Mouse (Mus musculus): ENCODE data around the gene Flna. TPM values are rescaled to one million over a fixed set of nuclear protein-coding genes. Genes with fewer than 3 reads are reported as not detected.
A peak's percentile ranks its signal among the peaks of the same experiment; 100 is the strongest.

Flna gene
- polyA plus RNA-seq, 1 experiment = 568 TPM

DNA sequence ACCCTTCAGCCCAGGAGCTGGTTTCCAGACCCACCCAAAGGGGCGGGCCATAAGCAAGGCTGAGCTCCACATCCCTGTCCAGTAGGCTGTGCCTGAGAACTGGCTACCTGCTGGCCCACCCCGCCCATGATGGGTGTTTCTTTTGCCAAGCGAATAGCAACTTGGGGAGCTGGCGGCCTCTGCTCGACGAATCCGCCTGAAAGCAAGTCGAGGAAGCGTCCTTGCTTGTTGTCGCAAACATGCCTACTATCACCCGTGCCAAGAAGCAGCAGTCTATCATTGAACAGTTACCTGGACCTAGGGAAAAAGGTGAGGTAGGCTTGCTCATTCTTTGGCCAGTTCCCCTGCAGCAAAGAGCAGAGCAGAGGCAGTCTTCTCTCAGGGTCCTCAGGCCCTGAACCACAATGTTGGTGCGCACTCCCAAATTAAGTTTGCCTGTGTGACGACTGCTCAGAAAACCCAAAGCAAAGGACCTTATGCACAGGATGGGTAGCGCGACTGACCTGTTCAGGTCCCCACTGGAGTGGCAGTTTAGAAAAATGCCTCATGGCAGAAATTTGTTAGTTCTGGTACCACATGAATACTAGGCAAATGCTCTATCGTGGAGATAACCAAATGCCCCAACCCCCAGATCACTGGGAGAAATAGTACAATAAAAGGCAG, 32.2 kb upstream of the Flna start, which contains the start of the genes Taz and Dnase1l1:
Taz (plus strand) TSS at position 181 of the 663 bp plus-strand sequence.
Dnase1l1 (minus strand) TSS at position 606 of the 663 bp plus-strand sequence.
- peak in 1 of 2 experiments; percentile 53 for DNase-seq (ENCODE audit: low read depth in 1 of 2, low spot score in 2 of 2)
- WGBS = 20% methylated on average over 16 of the region's 16 CpGs
- TF ChIP-seq POLR2A (IDR thresholded peaks at IDR 0.05; ENCODE audit: low read depth, low read length) (no peak), CTCF (IDR thresholded peaks at IDR 0.05; ENCODE audit: extremely low read depth, insufficient read depth, insufficient read length, insufficient replicate concordance) (no peak)
- Histone ChIP-seq H3K4me1 (ENCODE audit: control insufficient read depth, insufficient read depth, insufficient read length) (no peaks in the 10 kb centered on the region; the same call in 1 of the 2 replicates), H3K4me3 (ENCODE audit: extremely low read depth, insufficient read depth, insufficient read length) (peak within 1 kb of the TSS; percentile 67), H3K27me3 (ENCODE audit: control insufficient read depth, insufficient read depth, low read length) (no peaks in the 10 kb centered on the region), H3K36me3 (ENCODE audit: control insufficient read depth, insufficient read depth, low read length) (peaks cover 1% of the 10 kb centered on the region; the same call in 1 of the 2 replicates), H3K27ac (ENCODE audit: insufficient read depth, low read length) (peak within 1 kb of the TSS; percentile 74)

DNA sequence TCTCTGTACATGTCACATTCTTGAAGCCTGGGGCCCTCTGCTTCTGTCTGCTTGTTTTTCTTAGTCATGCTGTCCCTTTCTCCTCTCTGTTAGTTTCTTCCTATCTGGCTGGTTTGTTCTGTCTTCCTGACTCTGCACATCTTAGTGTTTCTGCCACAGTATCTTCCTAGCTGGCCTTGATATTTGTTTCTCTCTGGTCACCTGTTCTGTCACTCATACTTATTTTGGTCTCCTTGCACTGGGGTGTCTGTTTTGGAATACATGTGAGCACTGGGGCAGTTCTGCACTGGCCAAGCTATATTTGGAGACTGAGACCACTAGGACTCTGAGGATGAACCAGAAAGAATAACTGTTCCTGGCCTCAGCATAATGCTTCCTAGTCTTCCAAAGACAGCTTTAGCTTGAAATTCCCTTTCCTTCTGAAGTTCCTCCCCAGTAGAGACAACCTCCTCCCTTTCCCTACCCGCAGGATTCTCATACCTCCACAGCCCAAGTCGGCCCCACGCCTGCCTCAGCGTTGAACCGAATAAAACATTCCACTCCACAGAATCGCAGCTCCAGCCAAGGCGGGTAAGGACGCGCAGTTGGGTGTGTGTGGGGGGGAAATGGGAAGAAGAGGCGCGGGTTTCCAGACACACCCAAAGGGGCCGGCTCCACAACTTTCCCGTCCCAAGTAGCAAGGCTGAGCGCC, 31.6 kb upstream of the Flna start:
- Histone ChIP-seq H3K27ac (ENCODE audit: insufficient read depth, low read length) (peak overlapping the region; percentile 74), H3K36me3 (ENCODE audit: control insufficient read depth, insufficient read depth, low read length) (0 out of 2 replicates have a peak, but pooled peaks cover 1% of the 10 kb centered on the region), H3K27me3 (ENCODE audit: control insufficient read depth, insufficient read depth, low read length) (no peaks in the 10 kb centered on the region), H3K4me1 (ENCODE audit: control insufficient read depth, insufficient read depth, insufficient read length) (no peaks in the 10 kb centered on the region; the same call in 1 of the 2 replicates), H3K4me3 (ENCODE audit: extremely low read depth, insufficient read depth, insufficient read length) (peak overlapping the region; percentile 67)
- no peak for TF ChIP-seq POLR2A (IDR thresholded peaks at IDR 0.05; ENCODE audit: low read depth, low read length)
- 25% methylated on average over 14 of the region's 14 CpGs for WGBS
- DNase-seq (ENCODE audit: low read depth in 1 of 2, low spot score in 2 of 2) = no peak

DNA sequence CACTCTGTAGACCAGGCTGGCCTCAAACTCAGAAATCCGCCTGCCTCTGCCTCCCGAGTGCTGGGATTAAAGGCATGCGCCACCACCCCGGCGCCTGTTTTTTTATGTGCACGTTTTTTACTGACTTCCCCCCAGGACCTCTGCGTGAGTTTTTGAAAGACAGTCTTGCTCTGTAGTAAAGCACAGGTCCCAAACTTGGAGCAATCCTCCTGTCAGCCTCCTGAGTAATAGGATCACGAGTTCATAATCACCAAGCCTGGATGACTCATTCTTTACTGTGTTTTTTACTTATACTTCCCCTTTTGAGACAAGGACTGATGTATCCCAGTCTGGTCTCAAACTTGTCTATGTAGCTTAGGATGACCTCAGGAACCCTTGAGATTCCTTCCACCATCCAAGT, 28.3 kb upstream of the Flna start:
- Histone ChIP-seq H3K4me3 (ENCODE audit: extremely low read depth, insufficient read depth, insufficient read length) (no peak overlapping the region), H3K4me1 (ENCODE audit: control insufficient read depth, insufficient read depth, insufficient read length) (no peaks in the 10 kb centered on the region; the same call in 1 of the 2 replicates), H3K27ac (ENCODE audit: insufficient read depth, low read length) (no peak overlapping the region), H3K36me3 (ENCODE audit: control insufficient read depth, insufficient read depth, low read length) (no peaks in the 10 kb centered on the region; the same call in 1 of the 2 replicates), H3K27me3 (ENCODE audit: control insufficient read depth, insufficient read depth, low read length) (no peaks in the 10 kb centered on the region)
- TF ChIP-seq POLR2A (IDR thresholded peaks at IDR 0.05; ENCODE audit: low read depth, low read length) (no peak), CTCF (IDR thresholded peaks at IDR 0.05; ENCODE audit: extremely low read depth, insufficient read depth, insufficient read length, insufficient replicate concordance) (no peak)
- no peak for DNase-seq (ENCODE audit: low read depth in 1 of 2, low spot score in 2 of 2)
- 69% methylated on average over 8 of the region's 8 CpGs for WGBS

DNA sequence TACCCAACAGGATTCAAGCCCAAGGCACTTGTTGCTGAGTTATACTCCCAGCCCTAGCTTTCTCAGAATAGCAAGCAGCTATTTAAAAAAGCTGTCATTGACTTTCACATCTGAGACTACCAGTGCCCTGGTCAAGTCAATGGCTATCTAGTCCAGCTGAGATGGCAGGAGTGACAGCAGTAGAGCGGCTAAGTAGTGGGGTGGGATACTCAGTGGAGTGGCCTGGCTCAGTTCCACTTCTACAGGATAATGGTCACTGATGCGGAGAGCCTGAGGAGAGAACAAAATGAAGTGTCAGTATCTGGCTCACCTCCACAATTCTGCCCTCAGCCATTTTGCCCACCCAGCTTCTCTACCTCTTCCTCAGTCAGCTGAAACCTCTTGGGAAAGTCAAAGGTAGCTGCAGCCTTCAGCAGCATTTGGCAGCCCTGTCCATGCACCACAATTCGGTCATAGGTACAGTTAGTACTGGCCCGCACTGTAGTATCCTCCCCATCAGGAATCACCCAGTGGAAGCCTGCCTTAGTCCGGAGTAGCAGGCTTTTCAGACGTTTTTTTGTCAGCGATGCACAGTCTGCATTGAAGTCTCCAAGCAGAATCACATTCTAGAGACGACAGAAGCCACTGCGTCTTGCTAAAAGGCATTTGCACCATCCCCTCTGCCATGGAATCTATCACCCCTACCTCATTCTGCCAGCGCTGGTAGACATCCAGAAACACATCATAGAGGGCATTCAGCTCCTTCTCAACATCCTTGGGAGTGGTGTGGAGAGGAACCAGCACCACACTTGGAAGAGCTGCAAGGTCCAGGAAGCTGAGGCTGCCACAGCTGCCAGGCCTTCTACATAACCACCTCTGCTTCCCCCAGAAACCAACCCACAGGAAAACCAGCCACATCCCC, 24.1 kb upstream of the Flna start:
- 33% methylated on average over 10 of the region's 10 CpGs for WGBS
- no peak for DNase-seq (ENCODE audit: low read depth in 1 of 2, low spot score in 2 of 2)
- TF ChIP-seq CTCF (IDR thresholded peaks at IDR 0.05; ENCODE audit: extremely low read depth, insufficient read depth, insufficient read length, insufficient replicate concordance) (no peak), POLR2A (IDR thresholded peaks at IDR 0.05; ENCODE audit: low read depth, low read length) (no peak)
- Histone ChIP-seq H3K4me3 (ENCODE audit: extremely low read depth, insufficient read depth, insufficient read length) (no peak overlapping the region), H3K27me3 (ENCODE audit: control insufficient read depth, insufficient read depth, low read length) (no peaks in the 10 kb centered on the region), H3K27ac (ENCODE audit: insufficient read depth, low read length) (no peak overlapping the region), H3K4me1 (ENCODE audit: control insufficient read depth, insufficient read depth, insufficient read length) (peaks cover 4% of the 10 kb centered on the region; the same call in 1 of the 2 replicates), H3K36me3 (ENCODE audit: control insufficient read depth, insufficient read depth, low read length) (peaks cover 3% of the 10 kb centered on the region; the same call in 1 of the 2 replicates)

DNA sequence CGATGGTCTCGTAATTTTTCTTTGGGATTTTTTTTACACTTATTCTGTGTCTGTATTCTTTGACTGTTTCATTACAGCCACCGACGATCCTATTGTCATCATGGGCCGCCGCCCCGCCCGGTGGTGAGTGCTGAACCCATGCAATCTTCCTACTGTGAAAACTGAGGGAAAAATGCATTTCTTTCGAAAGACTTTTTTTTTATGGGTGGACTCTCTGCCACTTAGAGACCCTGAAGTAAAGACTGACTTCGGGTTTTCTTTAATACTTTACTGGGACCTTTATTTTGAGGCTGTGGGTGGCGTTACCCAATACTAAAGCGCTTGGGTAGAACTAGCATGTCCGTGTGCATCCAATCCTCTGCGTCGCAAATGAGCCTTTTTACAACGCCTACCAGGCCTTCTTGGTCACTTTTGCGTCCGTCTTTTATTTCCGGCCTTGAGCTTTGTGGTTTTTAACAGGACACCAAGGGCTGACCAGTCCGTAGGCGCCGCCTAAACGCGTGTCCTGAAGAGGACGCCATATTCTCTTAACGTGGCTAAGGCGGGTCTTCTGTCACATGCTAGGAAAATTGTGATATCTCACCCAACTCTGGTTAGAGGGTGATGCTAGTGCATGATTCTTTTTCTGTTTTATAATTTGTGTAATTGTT, 21.4 kb upstream of the Flna start:
- no peak for DNase-seq (ENCODE audit: low read depth in 1 of 2, low spot score in 2 of 2)
- Histone ChIP-seq H3K36me3 (ENCODE audit: control insufficient read depth, insufficient read depth, low read length) (peaks cover 3% of the 10 kb centered on the region; the same call in 1 of the 2 replicates), H3K4me1 (ENCODE audit: control insufficient read depth, insufficient read depth, insufficient read length) (peaks cover 4% of the 10 kb centered on the region; the same call in 1 of the 2 replicates), H3K27me3 (ENCODE audit: control insufficient read depth, insufficient read depth, low read length) (no peaks in the 10 kb centered on the region), H3K4me3 (ENCODE audit: extremely low read depth, insufficient read depth, insufficient read length) (peak overlapping the region; percentile 67), H3K27ac (ENCODE audit: insufficient read depth, low read length) (peak overlapping the region; percentile 66)
- WGBS = 25% methylated on average over 27 of the region's 27 CpGs
- TF ChIP-seq CTCF (IDR thresholded peaks at IDR 0.05; ENCODE audit: extremely low read depth, insufficient read depth, insufficient read length, insufficient replicate concordance) (no peak), POLR2A (IDR thresholded peaks at IDR 0.05; ENCODE audit: low read depth, low read length) (no peak)

Measured in spleen, adult 2 months (tissue).